Mouse (Mus musculus) embryonic facial prominence, embryonic 15.5 days (tissue): Measurements from ENCODE around the gene Jaml. TPM values are rescaled to one million over a fixed set of nuclear protein-coding genes. Genes with fewer than 3 reads are reported as not detected.

Experiments
- ATAC-seq: fragments of 200-750 bp; cut with Nextera tagmentation; 2 replicates; pipeline ENCODE4 v1.8.0; 2017; ENCODE audit warnings: low read depth, moderate TSS enrichment; ENCODE audit not compliant: insufficient number of reproducible peaks, low FRiP score, low TSS enrichment
- H3K27ac ChIP-seq: fragments of 300-500 bp; sonication (generic); replicated peaks from 2 replicates; pipeline ENCODE4 v1.5.1; 2015; ENCODE audit warnings: mild to moderate bottlenecking, inconsistent platforms
- H3K27me3 ChIP-seq: fragments of 300-500 bp; sonication (generic); 2 replicates; pipeline ENCODE4 v1.6.1; 2015; ENCODE audit warnings: inconsistent platforms
- H3K36me3 ChIP-seq: fragments of 300-500 bp; sonication (generic); 2 replicates; pipeline ENCODE4 v1.6.1; 2015; ENCODE audit warnings: mild to moderate bottlenecking, inconsistent platforms
- H3K4me1 ChIP-seq: fragments of 300-500 bp; sonication (generic); 2 replicates; pipeline ENCODE4 v1.6.1; 2015; ENCODE audit warnings: inconsistent platforms
- H3K4me2 ChIP-seq: fragments of 300-500 bp; sonication (generic); replicated peaks from 2 replicates; pipeline ENCODE4 v1.6.1; 2015; ENCODE audit warnings: mild to moderate bottlenecking, inconsistent platforms
- H3K4me3 ChIP-seq: fragments of 300-500 bp; sonication (generic); replicated peaks from 2 replicates; pipeline ENCODE4 v1.5.1; 2015; ENCODE audit warnings: mild to moderate bottlenecking, inconsistent platforms
- H3K9ac ChIP-seq: fragments of 300-500 bp; sonication (generic); 2 replicates; pipeline ENCODE4 v1.6.1; 2015; ENCODE audit warnings: inconsistent platforms
- H3K9me3 ChIP-seq: fragments of 300-500 bp; sonication (generic); replicated peaks from 2 replicates; pipeline ENCODE4 v1.6.1; 2016; ENCODE audit warnings: inconsistent platforms
- WGBS: fragments of 180-500 bp; shearing (Covaris S2); methylation state at CpG from one replicate; pipeline ENCODE4 v1.1.7; 2015; 5-methylcytosine and 5-hydroxymethylcytosine counted together
- polyA plus RNA-seq: library from polyadenylated mRNA; unstranded; fragments of >200 nt; fragmentation: Nextera tagmentation; extraction: Ambion mirVana; gene quantifications from 2 replicates; pipeline ENCODE4 v1.2.1, GENCODE M21; 2015

The Jaml gene
- polyA plus RNA-seq, 1 experiment from 2014 or later, result 0.41 TPM

DNA sequence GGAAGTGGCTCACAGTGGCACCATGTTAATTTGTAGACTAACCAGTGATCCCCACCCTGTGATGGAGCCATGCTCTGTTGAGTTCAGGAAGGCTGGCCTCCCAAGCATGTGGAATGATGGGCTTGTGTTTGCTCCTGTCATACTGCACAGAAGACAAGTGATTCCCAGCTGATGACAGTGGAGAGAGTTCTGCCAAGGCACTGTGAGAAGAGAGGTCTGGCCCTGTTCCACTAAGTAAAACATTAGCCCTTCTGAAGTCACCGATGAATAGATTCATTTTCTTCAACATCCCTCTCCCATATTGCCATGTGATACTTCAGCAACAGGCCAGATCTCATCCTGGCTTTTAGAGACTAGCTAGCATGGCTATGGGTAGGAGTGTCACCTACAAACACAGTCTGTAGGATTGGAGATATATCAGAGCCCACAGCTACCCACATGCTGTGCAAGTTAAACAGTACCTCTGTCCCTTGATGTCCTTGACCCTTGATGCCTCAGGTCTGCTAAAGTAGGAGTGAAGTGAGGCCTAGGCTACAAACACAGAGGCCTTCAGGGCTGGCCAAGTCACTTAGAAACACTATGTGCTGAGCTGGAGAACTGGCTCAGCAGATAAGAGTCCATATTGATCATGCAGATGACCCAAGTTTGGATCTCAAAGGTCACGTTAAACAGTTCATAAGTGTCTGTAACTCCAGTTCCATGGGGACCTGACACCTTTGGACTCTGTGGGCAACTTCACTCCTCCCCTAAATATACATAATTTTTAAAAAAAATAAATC, 26.8 kb downstream of the Jaml start:
- H3K27me3 ChIP-seq, result no peaks in the 10 kb centered on the region
- H3K9me3 ChIP-seq, result no peaks in the 10 kb centered on the region
- H3K27ac ChIP-seq, result no peak overlapping the region
- no peak for ATAC-seq
- 77% methylated on average over 2 of the region's 2 CpGs for WGBS
- no peak overlapping the region for H3K9ac ChIP-seq
- H3K4me2 ChIP-seq, result no peak overlapping the region
- H3K36me3 ChIP-seq, result no peaks in the 10 kb centered on the region
- no peak overlapping the region for H3K4me3 ChIP-seq
- H3K4me1 ChIP-seq, result no peaks in the 10 kb centered on the region

DNA sequence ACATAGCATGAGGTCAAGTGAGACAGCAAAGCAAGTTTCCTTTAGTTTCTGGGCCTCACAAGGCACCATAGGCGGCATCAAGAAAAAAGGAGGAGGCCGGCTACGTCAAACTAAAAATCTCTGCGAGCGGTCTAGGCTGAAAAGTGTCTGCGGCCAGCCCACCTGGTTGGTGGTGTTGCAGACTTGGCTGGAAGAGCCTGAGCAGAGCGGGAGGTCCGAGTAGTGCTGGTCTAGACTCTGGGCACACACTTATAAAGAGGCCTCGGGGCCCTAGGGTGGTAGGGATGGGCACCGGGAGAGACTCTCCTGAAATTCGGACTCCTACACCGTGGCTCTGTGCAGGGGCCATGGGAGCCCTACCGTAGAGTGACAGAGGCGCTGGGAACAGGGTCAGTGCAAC, 36.7 kb downstream of the Jaml start:
- H3K27me3 ChIP-seq, result no peaks in the 10 kb centered on the region
- H3K27ac ChIP-seq, result no peak overlapping the region
- WGBS, result 2% methylated on average over 14 of the region's 14 CpGs
- ATAC-seq, result peak; percentile 71; the same call in 1 of the 2 replicates
- H3K36me3 ChIP-seq, result no peaks in the 10 kb centered on the region
- peak overlapping the region; percentile 43 for H3K4me3 ChIP-seq
- H3K4me1 ChIP-seq, result peaks cover 20% of the 10 kb centered on the region
- H3K9ac ChIP-seq, result no peak overlapping the region
- no peaks in the 10 kb centered on the region for H3K9me3 ChIP-seq
- H3K4me2 ChIP-seq, result peak overlapping the region; percentile 59

DNA sequence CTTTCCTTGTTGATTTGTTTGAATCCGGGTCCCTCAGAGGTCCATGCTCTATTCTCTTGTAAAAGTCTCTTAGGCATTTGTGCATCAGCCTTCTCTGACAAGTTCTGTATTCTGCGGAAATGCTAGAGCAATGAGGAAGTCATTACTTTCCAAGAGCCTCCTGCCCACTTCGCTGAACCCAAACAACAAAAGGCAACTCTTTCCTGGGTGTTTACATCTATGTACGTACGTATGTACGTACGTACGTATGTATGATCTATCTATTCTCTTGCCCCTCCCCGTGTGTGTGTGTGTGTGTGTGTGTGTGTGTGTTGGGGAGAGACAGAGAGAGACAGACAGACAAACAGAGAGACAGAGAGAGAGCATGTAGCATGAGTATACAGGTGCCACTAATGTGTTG, 37.8 kb downstream of the Jaml start:
- Histone ChIP-seq H3K36me3 (no peaks in the 10 kb centered on the region), H3K4me2 (no peak overlapping the region), H3K27me3 (no peaks in the 10 kb centered on the region), H3K27ac (no peak overlapping the region), H3K9ac (no peak overlapping the region), H3K4me1 (peaks cover 24% of the 10 kb centered on the region), H3K4me3 (no peak overlapping the region), H3K9me3 (no peaks in the 10 kb centered on the region)
- 64% methylated on average over 9 of the region's 9 CpGs for WGBS
- ATAC-seq, result no peak

DNA sequence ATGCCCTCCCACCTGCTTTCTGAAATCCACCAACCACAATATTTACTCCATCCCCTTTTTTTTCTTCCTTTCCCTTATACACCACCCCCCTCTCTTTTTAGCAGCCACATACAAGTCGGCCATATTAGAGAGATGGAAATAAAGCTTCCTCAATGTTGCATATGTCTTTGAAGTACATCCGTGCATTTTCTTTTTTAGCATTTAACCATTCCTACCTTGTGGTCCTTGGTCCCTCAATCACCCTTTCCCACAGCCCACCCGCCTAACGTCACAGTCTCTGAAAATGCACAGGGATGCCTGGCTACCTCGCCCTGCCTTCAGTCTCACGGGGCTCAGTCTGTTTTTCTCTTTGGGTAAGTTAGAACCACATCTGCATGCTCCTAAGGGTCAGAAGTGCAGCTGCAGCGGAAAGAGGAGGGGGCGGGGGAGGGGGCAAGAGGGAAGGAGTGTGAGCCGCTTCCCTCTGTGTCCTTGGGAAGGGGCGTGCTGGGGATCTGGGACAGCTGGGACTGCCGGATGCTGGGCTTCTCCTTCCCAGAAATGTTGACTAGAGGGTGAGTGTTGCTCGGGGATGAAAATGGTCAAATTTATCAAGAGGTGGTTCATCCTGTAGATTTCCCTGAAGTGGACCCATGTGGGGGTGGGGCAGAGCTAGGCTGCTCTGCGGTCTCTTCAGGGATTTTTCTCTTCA, 38.9 kb downstream of the Jaml start, which contains the start of gene Scn2b:
Scn2b (plus strand) TSS at position 42 of the 691 bp plus-strand sequence.
- Histone ChIP-seq H3K4me1 (peaks cover 31% of the 10 kb centered on the region), H3K36me3 (no peaks in the 10 kb centered on the region), H3K27me3 (no peaks in the 10 kb centered on the region), H3K9ac (peak within 1 kb of the TSS; percentile 54), H3K9me3 (no peaks in the 10 kb centered on the region), H3K4me2 (peak within 1 kb of the TSS; percentile 57), H3K4me3 (peak within 1 kb of the TSS; percentile 58), H3K27ac (peak within 1 kb of the TSS; percentile 79)
- ATAC-seq, result no peak
- WGBS, result 0% methylated on average over 13 of the region's 13 CpGs

DNA sequence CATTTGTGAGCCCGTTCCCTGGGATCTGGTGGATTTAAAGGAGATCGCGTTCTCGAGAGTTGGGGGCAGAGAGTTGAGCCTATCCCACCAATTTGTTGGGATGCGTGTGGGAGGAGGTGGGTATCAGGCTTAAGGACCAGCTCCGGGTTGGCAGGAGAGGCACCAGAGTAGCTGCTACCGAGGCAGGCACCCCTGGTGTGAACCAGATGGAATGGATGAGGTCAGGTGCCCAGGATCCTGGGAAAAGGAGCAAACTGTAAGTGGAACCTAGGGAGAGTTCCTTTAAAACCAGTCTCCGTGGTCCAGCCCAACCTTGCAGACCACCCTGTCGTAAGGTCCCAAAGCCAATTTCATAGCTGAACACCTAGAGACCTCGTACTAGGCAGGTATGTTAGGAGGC, 39.6 kb downstream of the Jaml start:
- Histone ChIP-seq H3K36me3 (no peaks in the 10 kb centered on the region), H3K9me3 (no peaks in the 10 kb centered on the region), H3K4me3 (peak overlapping the region; percentile 58), H3K27me3 (no peaks in the 10 kb centered on the region), H3K9ac (no peak overlapping the region; the same call in 1 of the 2 replicates), H3K4me2 (peak overlapping the region; percentile 57), H3K27ac (0 out of 2 replicates have a peak overlapping the region, but pooled peaks have one; percentile 11), H3K4me1 (peaks cover 31% of the 10 kb centered on the region)
- no peak for ATAC-seq
- WGBS, result 20% methylated on average over 10 of the region's 10 CpGs

DNA sequence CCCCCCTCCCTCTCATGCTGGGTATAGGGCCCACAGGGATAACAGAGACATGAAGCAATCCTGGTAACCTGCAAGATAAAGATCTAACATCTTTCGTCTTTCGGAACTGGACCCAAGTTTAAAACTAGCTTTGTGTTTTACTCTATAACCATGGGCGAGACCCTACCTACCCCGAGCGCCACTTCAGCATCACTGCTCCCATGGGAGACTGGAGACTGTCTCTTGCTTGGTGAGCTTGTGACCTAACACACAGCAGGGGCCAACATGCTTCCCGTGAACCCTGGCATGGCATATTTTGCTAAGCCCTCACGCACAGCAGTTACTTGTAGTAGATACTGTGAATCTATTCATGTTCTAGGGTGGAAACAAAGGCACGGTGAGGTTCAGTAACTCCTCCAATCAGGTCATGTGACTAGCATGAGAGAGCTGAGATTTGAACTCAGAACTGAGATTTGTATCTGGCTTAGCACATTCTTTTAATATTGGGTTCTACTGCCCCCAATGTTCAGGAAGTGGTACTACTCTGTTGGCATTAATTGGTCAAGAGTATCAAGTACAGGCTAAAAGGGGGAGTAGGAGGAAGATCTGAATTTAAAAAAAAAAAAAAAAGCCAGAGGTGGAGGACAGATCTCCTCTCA, 40.5 kb downstream of the Jaml start:
- 91% methylated on average over 8 of the region's 8 CpGs for WGBS
- Histone ChIP-seq H3K4me2 (no peak overlapping the region), H3K4me3 (no peak overlapping the region; the same call in 1 of the 2 replicates)

DNA sequence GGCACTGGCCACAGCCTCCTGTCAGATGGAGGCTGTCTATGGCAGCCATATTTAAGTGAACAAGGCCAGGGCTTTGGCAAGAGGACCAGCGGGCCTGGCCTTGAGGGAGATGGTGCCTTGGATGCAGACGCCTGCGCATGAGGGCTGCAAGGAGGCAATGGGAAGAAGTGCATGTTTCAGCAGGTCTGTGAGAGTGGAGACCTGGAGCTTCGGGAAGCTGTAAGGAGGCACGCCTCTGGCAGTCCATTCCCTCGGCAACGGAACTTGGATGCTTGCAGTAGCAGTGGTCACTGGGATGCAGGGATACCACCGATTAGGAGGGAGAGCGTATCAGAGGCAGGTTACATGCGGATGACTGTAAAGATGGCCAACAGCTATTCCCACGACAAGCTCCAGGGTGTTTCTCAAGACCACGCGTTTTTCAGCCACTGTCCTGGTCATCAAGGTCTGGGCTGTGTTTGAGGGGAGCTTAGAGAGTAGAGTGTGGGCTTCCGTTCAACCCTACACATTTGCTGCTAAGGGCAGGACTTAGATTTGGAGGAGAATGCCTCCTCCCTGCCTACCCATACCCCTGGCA, 41.1 kb downstream of the Jaml start:
- Histone ChIP-seq H3K4me2 (no peak overlapping the region), H3K9ac (no peak overlapping the region), H3K9me3 (no peaks in the 10 kb centered on the region), H3K4me3 (no peak overlapping the region), H3K27ac (no peak overlapping the region), H3K27me3 (no peaks in the 10 kb centered on the region), H3K36me3 (no peaks in the 10 kb centered on the region), H3K4me1 (peaks cover 31% of the 10 kb centered on the region)
- WGBS, result 86% methylated on average over 14 of the region's 14 CpGs
- ATAC-seq, result no peak

More for the DNA sequence above, 40.5 kb downstream of the Jaml start:
- H3K27me3 ChIP-seq, result no peaks in the 10 kb centered on the region
- no peak overlapping the region for H3K9ac ChIP-seq
- ATAC-seq, result no peak
- H3K4me1 ChIP-seq, result peaks cover 31% of the 10 kb centered on the region
- no peak overlapping the region for H3K27ac ChIP-seq
- no peaks in the 10 kb centered on the region for H3K36me3 ChIP-seq
- H3K9me3 ChIP-seq, result no peaks in the 10 kb centered on the region

DNA sequence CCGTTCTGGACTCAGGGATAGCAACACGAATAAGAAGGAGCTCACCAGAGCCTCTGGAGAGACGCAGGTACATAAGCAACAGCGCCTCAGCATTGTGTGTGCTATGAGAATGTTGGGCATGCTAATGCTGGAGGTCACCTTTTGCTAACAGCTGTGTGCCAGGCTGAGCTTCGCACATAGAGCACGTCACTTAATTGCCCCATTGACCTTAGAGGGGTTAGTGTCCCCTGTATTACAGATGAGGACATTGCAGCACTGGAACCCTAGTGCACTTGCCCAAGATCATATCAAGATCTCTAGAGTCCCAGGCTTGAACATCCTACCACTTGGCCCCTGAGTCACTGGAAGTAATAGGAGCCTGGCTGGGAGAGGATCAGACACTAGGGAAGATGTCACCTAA, 41.6 kb downstream of the Jaml start:
- no peaks in the 10 kb centered on the region for H3K36me3 ChIP-seq
- H3K4me2 ChIP-seq, result no peak overlapping the region
- H3K9ac ChIP-seq, result no peak overlapping the region
- H3K9me3 ChIP-seq, result no peaks in the 10 kb centered on the region
- no peaks in the 10 kb centered on the region for H3K27me3 ChIP-seq
- no peak overlapping the region for H3K27ac ChIP-seq
- no peak overlapping the region for H3K4me3 ChIP-seq
- peaks cover 31% of the 10 kb centered on the region for H3K4me1 ChIP-seq
- ATAC-seq, result no peak
- 80% methylated on average over 6 of the region's 6 CpGs for WGBS

DNA sequence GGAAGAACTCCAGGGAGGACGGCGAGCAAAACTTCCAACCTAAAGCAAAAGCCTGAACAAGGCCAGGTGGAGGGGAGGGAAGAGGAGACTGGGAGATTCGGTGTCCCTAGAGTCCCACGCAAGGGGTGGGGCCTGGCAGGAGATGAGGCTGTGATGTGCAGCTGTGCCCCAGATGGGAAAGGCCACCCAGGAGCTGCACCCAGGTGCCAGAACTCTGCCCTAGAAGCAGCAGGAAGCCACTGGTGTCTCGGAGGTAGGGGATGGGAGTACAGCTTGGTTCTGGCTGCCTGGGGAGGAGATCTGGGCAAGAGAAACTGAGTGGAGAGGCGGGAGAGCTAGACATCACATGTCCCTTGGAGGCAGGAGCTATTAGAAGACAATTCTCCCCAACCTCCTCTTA, 42.0 kb downstream of the Jaml start:
- WGBS, result 48% methylated on average over 6 of the region's 6 CpGs
- no peaks in the 10 kb centered on the region for H3K36me3 ChIP-seq

DNA sequence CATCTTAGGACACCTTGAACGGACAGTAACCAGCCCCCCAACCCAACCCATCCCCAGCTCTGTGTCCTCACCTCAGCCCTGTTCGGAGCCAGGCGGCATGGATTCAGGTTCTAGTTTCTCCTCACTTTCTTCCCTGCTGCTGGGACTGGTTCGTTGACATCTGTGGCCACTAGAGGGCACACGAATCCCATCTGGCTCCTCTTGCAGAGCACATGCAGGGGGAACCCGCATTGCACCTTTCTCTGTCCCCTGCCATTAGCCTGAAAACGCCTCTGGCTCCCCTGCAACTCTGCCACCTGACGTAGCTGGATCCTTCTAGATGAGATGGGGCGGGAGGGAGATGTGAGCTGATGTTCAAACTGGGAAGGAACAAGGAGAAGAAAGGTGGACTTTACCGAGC, 42.8 kb downstream of the Jaml start:
- H3K4me1 ChIP-seq, result peaks cover 21% of the 10 kb centered on the region
- no peak overlapping the region for H3K27ac ChIP-seq
- H3K4me2 ChIP-seq, result peak overlapping the region; percentile 46
- H3K27me3 ChIP-seq, result no peaks in the 10 kb centered on the region
- 3% methylated on average over 10 of the region's 10 CpGs for WGBS
- H3K4me3 ChIP-seq, result 0 out of 2 replicates have a peak overlapping the region, but pooled peaks have one; percentile 3
- H3K36me3 ChIP-seq, result no peaks in the 10 kb centered on the region
- H3K9me3 ChIP-seq, result no peaks in the 10 kb centered on the region
- no peak for ATAC-seq
- H3K9ac ChIP-seq, result no peak overlapping the region

More for the DNA sequence above, 42.0 kb downstream of the Jaml start:
- H3K4me1 ChIP-seq, result peaks cover 28% of the 10 kb centered on the region
- H3K4me3 ChIP-seq, result no peak overlapping the region
- H3K9me3 ChIP-seq, result no peaks in the 10 kb centered on the region
- no peak for ATAC-seq
- no peak overlapping the region for H3K9ac ChIP-seq
- H3K27me3 ChIP-seq, result no peaks in the 10 kb centered on the region
- no peak overlapping the region for H3K4me2 ChIP-seq
- H3K27ac ChIP-seq, result no peak overlapping the region
